Mouse (Mus musculus) midbrain, embryonic 16.5 days (tissue): Measurements from ENCODE around the gene Gm11027. TPM values are rescaled to one million over a fixed set of nuclear protein-coding genes. Genes with fewer than 3 reads are reported as not detected.
A peak's percentile ranks its signal among the peaks of the same experiment; 100 is the strongest.

Experiments
- ATAC-seq: fragments of 200-750 bp; cut with Nextera tagmentation; 2 replicates; pipeline ENCODE4 v1.8.0; 2017; ENCODE audit warnings: moderate TSS enrichment
- H3K27ac ChIP-seq: fragments of 300-500 bp; sonication (generic); 2 replicates; pipeline ENCODE4 v1.5.1; 2014; ENCODE audit warnings: mild to moderate bottlenecking, low read length, mixed read lengths
- H3K27me3 ChIP-seq: fragments of 300-500 bp; sonication (generic); 2 replicates; pipeline ENCODE4 v1.6.1; 2014; ENCODE audit warnings: low read depth, low read length, mixed read lengths; ENCODE audit not compliant: control insufficient read depth, insufficient read depth
- H3K36me3 ChIP-seq: fragments of 300-500 bp; sonication (generic); 2 replicates; pipeline ENCODE4 v1.6.1; 2014; ENCODE audit warnings: mild to moderate bottlenecking, low read length, moderate library complexity, mixed read lengths; ENCODE audit not compliant: control insufficient read depth, insufficient read depth
- H3K4me1 ChIP-seq: fragments of 300-500 bp; sonication (generic); 2 replicates; pipeline ENCODE4 v1.6.1; 2014; ENCODE audit warnings: mild to moderate bottlenecking, low read length, mixed read lengths; ENCODE audit not compliant: control insufficient read depth, insufficient read depth
- H3K4me2 ChIP-seq: fragments of 300-500 bp; sonication (generic); 2 replicates; pipeline ENCODE4 v1.6.1; 2014; ENCODE audit warnings: mild to moderate bottlenecking, low read length, mixed read lengths
- H3K4me3 ChIP-seq: fragments of 300-500 bp; sonication (generic); 2 replicates; pipeline ENCODE4 v1.5.1; 2014; ENCODE audit warnings: low read depth, mild to moderate bottlenecking, low read length, moderate library complexity, mixed read lengths
- H3K9ac ChIP-seq: fragments of 300-500 bp; sonication (generic); 2 replicates; pipeline ENCODE4 v1.6.1; 2014; ENCODE audit warnings: low read depth, low read length, mixed read lengths
- H3K9me3 ChIP-seq: fragments of 300-500 bp; sonication (generic); replicated peaks from 2 replicates; pipeline ENCODE4 v1.6.1; 2014; ENCODE audit warnings: mild to moderate bottlenecking, low read length, mixed read lengths; ENCODE audit not compliant: control insufficient read depth, poor library complexity, severe bottlenecking
- WGBS: fragments of 180-500 bp; shearing (Covaris S2); extraction: QIAGEN DNeasy Blood & Tissue Kit; methylation state at CpG from one replicate; pipeline ENCODE4 v1.1.7; 2014; 5-methylcytosine and 5-hydroxymethylcytosine counted together
- polyA plus RNA-seq: library from polyadenylated mRNA; unstranded; fragments of >200 nt; fragmentation: Nextera tagmentation; extraction: Ambion mirVana; gene quantifications from 2 replicates; pipeline ENCODE4 v1.2.1, GENCODE M21; 2015

The Gm11027 gene
- polyA plus RNA-seq, 1 experiment from 2014 or later = not detected

GRCm38 (mm10) chr12:116271071-116271470, 4.1 kb upstream of the Gm11027 start:
- Histone ChIP-seq H3K9ac (no peak overlapping the region), H3K9me3 (no peaks in the 10 kb centered on the region), H3K4me3 (no peak overlapping the region), H3K27ac (no peak overlapping the region), H3K36me3 (no peaks in the 10 kb centered on the region), H3K4me2 (no peak overlapping the region), H3K27me3 (no peaks in the 10 kb centered on the region), H3K4me1 (no peaks in the 10 kb centered on the region)
- ATAC-seq = no peak
- 95% methylated on average over 2 of the region's 2 CpGs for WGBS

DNA sequence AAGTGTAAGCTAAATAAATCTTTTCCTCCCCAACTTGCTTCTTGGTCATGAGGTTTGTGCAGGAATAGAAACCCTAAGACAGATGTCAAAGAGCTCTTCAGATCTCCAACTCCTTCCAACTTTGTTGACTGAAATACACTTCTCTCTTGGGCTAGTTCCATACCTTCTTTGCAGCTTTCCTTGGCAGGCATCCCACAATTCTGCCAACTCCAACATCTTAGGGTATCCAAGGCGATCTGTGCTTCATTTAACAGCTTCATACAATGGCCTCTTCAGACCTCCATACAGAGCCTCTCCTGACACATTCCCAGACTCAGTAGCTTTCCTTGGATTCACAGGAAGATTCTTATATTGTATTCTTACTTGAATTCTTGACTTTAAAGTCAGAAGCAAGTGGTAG, 1.5 kb upstream of the Gm11027 start:
- Histone ChIP-seq H3K4me1 (no peaks in the 10 kb centered on the region), H3K27ac (no peak overlapping the region), H3K36me3 (no peaks in the 10 kb centered on the region), H3K4me2 (no peak overlapping the region), H3K9ac (no peak overlapping the region), H3K27me3 (no peaks in the 10 kb centered on the region), H3K4me3 (no peak overlapping the region), H3K9me3 (no peaks in the 10 kb centered on the region)
- no peak for ATAC-seq
- 56% methylated on average over 1 of the region's 1 CpGs for WGBS

DNA sequence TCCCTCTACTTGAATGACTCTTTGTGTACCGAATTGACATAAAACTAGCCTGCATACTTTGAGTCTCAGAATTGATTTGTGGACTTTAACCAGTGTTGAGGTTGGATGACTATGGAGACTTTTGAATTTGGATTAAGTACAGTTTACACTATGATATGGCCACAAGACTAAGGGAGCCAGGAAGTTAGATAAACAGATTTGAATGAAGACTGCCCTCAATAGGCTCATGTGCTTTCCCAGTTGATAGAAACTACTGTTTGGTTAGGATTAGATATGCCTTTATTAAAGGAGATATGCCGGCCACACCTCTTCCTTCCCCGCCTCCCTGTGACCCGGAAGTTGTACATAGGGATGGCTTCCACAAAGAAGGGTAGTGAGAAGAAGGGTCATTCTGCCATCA, 445 bp downstream of the Gm11027 start:
- H3K27ac ChIP-seq = no peak overlapping the region
- H3K9me3 ChIP-seq = no peaks in the 10 kb centered on the region
- H3K36me3 ChIP-seq = no peaks in the 10 kb centered on the region
- no peak for ATAC-seq
- H3K4me1 ChIP-seq = peaks cover 4% of the 10 kb centered on the region
- H3K27me3 ChIP-seq = no peaks in the 10 kb centered on the region
- H3K9ac ChIP-seq = no peak overlapping the region
- WGBS = 91% methylated on average over 4 of the region's 4 CpGs
- H3K4me2 ChIP-seq = no peak overlapping the region
- no peak overlapping the region for H3K4me3 ChIP-seq

DNA sequence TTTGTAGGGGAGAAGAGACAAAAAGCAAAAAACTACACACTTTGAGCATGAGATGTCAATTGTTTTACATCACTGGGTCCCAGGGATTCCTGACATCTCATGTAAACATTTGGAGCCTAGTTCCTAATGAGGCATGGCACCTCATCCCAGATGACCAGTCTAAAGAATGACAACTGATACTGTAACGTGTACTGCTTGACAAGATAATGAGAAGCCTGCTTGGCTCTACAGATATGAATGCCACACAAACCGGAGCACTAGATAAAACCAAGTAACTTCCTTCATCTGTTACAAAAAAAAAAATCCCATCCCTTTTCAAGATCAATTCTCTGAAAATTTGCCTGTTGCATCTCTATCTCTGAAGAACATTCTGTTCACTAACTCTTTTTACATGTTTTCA, 1.8 kb downstream of the Gm11027 start:
- no peak overlapping the region for H3K9ac ChIP-seq
- no peaks in the 10 kb centered on the region for H3K9me3 ChIP-seq
- H3K27ac ChIP-seq = no peak overlapping the region
- no peaks in the 10 kb centered on the region for H3K36me3 ChIP-seq
- 70% methylated on average over 2 of the region's 2 CpGs for WGBS
- no peaks in the 10 kb centered on the region for H3K27me3 ChIP-seq
- peaks cover 4% of the 10 kb centered on the region for H3K4me1 ChIP-seq
- ATAC-seq = no peak
- H3K4me3 ChIP-seq = no peak overlapping the region
- H3K4me2 ChIP-seq = no peak overlapping the region

- Histone ChIP-seq H3K4me2 (no peak overlapping the region), H3K36me3 (no peaks in the 10 kb centered on the region), H3K9ac (no peak overlapping the region), H3K9me3 (no peaks in the 10 kb centered on the region), H3K4me1 (peaks cover 10% of the 10 kb centered on the region), H3K4me3 (no peak overlapping the region), H3K27me3 (no peaks in the 10 kb centered on the region), H3K27ac (no peak overlapping the region)
- ATAC-seq = no peak
- 93% methylated on average over 1 of the region's 1 CpGs for WGBS
Observed at GRCm38 (mm10) chr12:116278541-116278940, 3.4 kb downstream of the Gm11027 start.

DNA sequence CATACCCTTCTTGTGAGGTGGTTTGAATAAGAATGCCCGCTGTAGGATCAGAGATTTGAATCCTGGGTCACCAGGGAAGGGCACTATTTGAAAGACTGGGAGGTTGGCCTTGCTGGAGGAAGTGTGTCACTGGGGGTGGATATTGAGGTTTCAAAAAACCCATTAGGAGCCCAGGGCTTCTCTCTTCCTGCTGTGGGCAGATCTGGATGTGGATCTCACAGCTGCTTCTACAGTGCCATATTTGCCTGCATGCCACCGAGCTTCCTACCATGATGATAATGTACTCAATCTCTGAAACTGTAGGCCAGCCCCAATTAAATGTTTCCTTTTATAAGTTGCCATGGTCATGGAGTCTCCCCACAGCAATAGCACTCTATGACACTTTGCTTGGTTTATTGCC, 4.0 kb downstream of the Gm11027 start:
- Histone ChIP-seq H3K9ac (no peak overlapping the region), H3K27ac (no peak overlapping the region), H3K4me3 (no peak overlapping the region), H3K36me3 (no peaks in the 10 kb centered on the region), H3K9me3 (no peaks in the 10 kb centered on the region), H3K4me2 (no peak overlapping the region), H3K4me1 (peaks cover 10% of the 10 kb centered on the region), H3K27me3 (no peaks in the 10 kb centered on the region)
- 88% methylated on average over 2 of the region's 2 CpGs for WGBS
- ATAC-seq = no peak

DNA sequence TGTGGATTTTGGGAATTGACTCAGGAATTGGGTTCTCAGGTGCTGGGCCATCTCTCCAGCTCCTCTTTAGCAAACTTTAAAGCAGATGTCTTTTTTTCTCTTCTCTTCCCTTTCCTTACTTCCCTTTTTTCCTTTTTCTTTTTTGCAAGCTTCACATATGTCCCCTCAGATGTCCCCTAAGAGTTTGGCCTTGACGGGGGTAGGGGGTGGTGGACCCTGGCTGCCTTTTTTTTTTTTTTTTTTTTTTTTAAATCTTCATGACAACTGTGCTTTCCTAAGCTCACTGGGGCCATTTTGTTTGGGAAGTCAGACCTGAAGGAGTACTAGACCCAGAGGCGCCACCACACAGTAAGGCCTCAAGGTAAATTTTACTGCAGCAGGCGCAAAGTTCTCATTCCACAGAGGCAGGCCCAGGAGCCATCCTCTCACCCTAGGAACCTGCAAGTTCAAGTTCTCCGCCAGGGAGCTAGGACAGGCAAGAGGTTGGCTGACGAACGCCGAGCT, 5.0 kb downstream of the Gm11027 start:
- Histone ChIP-seq H3K27me3 (no peaks in the 10 kb centered on the region), H3K4me2 (peak overlapping the region; percentile 63), H3K9ac (peak overlapping the region; percentile 96), H3K9me3 (no peaks in the 10 kb centered on the region), H3K27ac (peak overlapping the region; percentile 98), H3K4me3 (peak overlapping the region; percentile 99), H3K4me1 (peaks cover 10% of the 10 kb centered on the region), H3K36me3 (no peaks in the 10 kb centered on the region)
- under 1% methylated on average over 7 of the region's 7 CpGs for WGBS
- ATAC-seq = no peak

- Histone ChIP-seq H3K9me3 (no peaks in the 10 kb centered on the region), H3K4me1 (peaks cover 10% of the 10 kb centered on the region), H3K4me3 (peak within 1 kb of the TSS; percentile 99), H3K4me2 (peak within 1 kb of the TSS; percentile 94), H3K27ac (peak within 1 kb of the TSS; percentile 98), H3K27me3 (no peaks in the 10 kb centered on the region), H3K36me3 (no peaks in the 10 kb centered on the region), H3K9ac (peak within 1 kb of the TSS; percentile 96)
- WGBS = under 1% methylated on average over 63 of the region's 68 CpGs
- peak; percentile 98 for ATAC-seq
Observed at GRCm38 (mm10) chr12:116280653-116281364, 5.6 kb downstream of the Gm11027 start, which contains the start of gene Esyt2. Gene Esyt2 (plus strand): TSS chr12:116281196.

GRCm38 (mm10) chr12:116281427-116282281, 6.5 kb downstream of the Gm11027 start:
- WGBS = under 1% methylated on average over 48 of the region's 55 CpGs
- Histone ChIP-seq H3K4me2 (peak overlapping the region; percentile 94), H3K27me3 (no peaks in the 10 kb centered on the region), H3K36me3 (no peaks in the 10 kb centered on the region), H3K4me1 (peaks cover 10% of the 10 kb centered on the region), H3K4me3 (peak overlapping the region; percentile 99), H3K27ac (peak overlapping the region; percentile 98), H3K9ac (peak overlapping the region; percentile 96), H3K9me3 (no peaks in the 10 kb centered on the region)
- ATAC-seq = no peak; the same call in 1 of the 2 replicates
